In the genomic region with DNA sequence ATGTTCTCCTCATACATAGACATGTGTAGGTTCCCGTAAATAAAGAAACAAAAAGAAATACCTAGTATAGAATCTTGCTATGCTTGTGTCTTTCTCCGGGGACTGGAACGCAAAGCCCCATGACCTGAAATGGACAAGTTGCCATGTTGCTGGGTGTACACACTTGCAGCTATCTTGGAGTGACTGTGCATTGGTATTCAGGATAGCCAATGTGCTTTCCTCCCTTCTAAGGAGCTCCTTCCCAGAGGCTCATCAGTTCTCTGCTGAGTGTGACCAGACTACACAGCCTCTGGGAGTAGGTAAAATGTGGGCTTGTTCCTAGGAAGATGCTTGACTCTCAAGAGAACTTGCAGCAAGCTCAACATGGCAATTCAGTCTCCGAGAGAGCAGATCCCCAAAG, we compare ENCODE assay signal across 20 mouse cellular contexts.
A peak's percentile ranks its signal among the peaks of the same experiment; 100 is the strongest.
DNase-seq lines count a peak whose midpoint lies in the region; ATAC-seq and TF ChIP-seq lines count a peak whose summit lies in the region.
"Had no signal": no experiment of that assay in that cellular context is flagged by ENCODE, and none has a peak within 500 bp of the region (broad histone marks: within the 10 kb centered on the region; RNA-seq: fewer than 3 reads in every experiment).

No protein-coding gene starts in this region.

- no peak for TF ChIP-seq CTCF in forebrain, postnatal 0 days (IDR thresholded peaks at IDR 0.05; ENCODE audit: low read depth)
- TF ChIP-seq CTCF in left cerebral cortex, adult 2 months (IDR thresholded peaks at IDR 0.05) = no peak

- no peak overlapping the region for H3K4me2 ChIP-seq in forebrain, postnatal 0 days (ENCODE audit: low read depth)
- 0 out of 2 replicates have a peak overlapping the region, but pooled peaks have one; percentile 22 for H3K4me2 ChIP-seq in liver, embryonic 16.5 days (ENCODE audit: low read depth, low read length)
- H3K4me2 ChIP-seq: embryonic facial prominence, embryonic 12.5 days; hindbrain, embryonic 12.5 days had no signal

- WGBS in forebrain, embryonic 10.5 days = 94% methylated on average over 4 of the region's 4 CpGs
- 95% methylated on average over 4 of the region's 4 CpGs for WGBS in forebrain, postnatal 0 days
- 84% methylated on average over 4 of the region's 4 CpGs for WGBS in liver, embryonic 16.5 days (ENCODE audit: insufficient replicate concordance)

- no peak overlapping the region for H3K4me3 ChIP-seq in forebrain, embryonic 10.5 days
- no peak overlapping the region for H3K4me3 ChIP-seq in forebrain, postnatal 0 days (ENCODE audit: low read depth, low read length)
- no peak overlapping the region for H3K4me3 ChIP-seq in left cerebral cortex, adult 2 months
- H3K4me3 ChIP-seq in liver, embryonic 16.5 days (ENCODE audit: low read depth, low read length) = no peak overlapping the region
- H3K4me3 ChIP-seq: embryonic facial prominence, embryonic 12.5 days; hindbrain, embryonic 12.5 days had no signal

- H3K9ac ChIP-seq in forebrain, postnatal 0 days = no peak overlapping the region
- H3K9ac ChIP-seq in liver, embryonic 16.5 days (ENCODE audit: low read depth, low read length) = no peak overlapping the region; the same call in 1 of the 2 replicates
- H3K9ac ChIP-seq: embryonic facial prominence, embryonic 12.5 days; hindbrain, embryonic 12.5 days had no signal

- no peaks in the 10 kb centered on the region for H3K9me3 ChIP-seq in forebrain, embryonic 10.5 days
- no peaks in the 10 kb centered on the region for H3K9me3 ChIP-seq in forebrain, postnatal 0 days (ENCODE audit: low read length)
- no peaks in the 10 kb centered on the region for H3K9me3 ChIP-seq in liver, embryonic 16.5 days (replicated peaks; ENCODE audit: control insufficient read depth, low read length)
- H3K9me3 ChIP-seq: embryonic facial prominence, embryonic 12.5 days; hindbrain, embryonic 12.5 days had no signal

- H3K27ac ChIP-seq in forebrain, embryonic 10.5 days = peak overlapping the region; percentile 6; the same call in 1 of the 2 replicates
- no peak overlapping the region for H3K27ac ChIP-seq in forebrain, postnatal 0 days (ENCODE audit: low read depth, low read length)
- peak overlapping the region; percentile 55; the same call in 1 of the 2 replicates for H3K27ac ChIP-seq in left cerebral cortex, adult 2 months
- peak overlapping the region; percentile 78 for H3K27ac ChIP-seq in liver, embryonic 16.5 days (ENCODE audit: low read length)
- H3K27ac ChIP-seq: embryonic facial prominence, embryonic 12.5 days; hindbrain, embryonic 12.5 days had no signal

- H3K4me1 ChIP-seq in forebrain, embryonic 10.5 days = peaks cover 11% of the 10 kb centered on the region; the same call in 1 of the 2 replicates
- H3K4me1 ChIP-seq in forebrain, postnatal 0 days (ENCODE audit: insufficient read depth) = no peaks in the 10 kb centered on the region
- peaks cover 32% of the 10 kb centered on the region for H3K4me1 ChIP-seq in liver, embryonic 16.5 days (ENCODE audit: control insufficient read depth, low read depth, low read length)

- intact Hi-C loops in left cerebral cortex, adult 2 months (cut with DNase I) = no loop called here
- intact Hi-C loops in left cerebral cortex, postnatal 10 days (cut with DNase I) = no loop called here

- no peaks in the 10 kb centered on the region for H3K27me3 ChIP-seq in forebrain, embryonic 10.5 days (ENCODE audit: poor library complexity, severe bottlenecking)
- no peaks in the 10 kb centered on the region for H3K27me3 ChIP-seq in forebrain, postnatal 0 days (ENCODE audit: insufficient read depth, low read length)
- no peaks in the 10 kb centered on the region for H3K27me3 ChIP-seq in liver, embryonic 16.5 days (ENCODE audit: control insufficient read depth, insufficient read depth, low read depth, low read length)
- H3K27me3 ChIP-seq: embryonic facial prominence, embryonic 12.5 days; hindbrain, embryonic 12.5 days had no signal

- ATAC-seq in forebrain, postnatal 0 days = no peak
- ATAC-seq in erythroblast, adult 5-6 weeks (replicated peaks; ENCODE audit: low FRiP score, poor library complexity, severe bottlenecking) = 0 out of 2 replicates have a peak, but pooled peaks have one; percentile 30
- peak; percentile 36; the same call in 1 of the 2 replicates for ATAC-seq in liver, embryonic 16.5 days (ENCODE audit: low read depth)
- ATAC-seq: forebrain, embryonic 16.5 days; inflammation-experienced regulatory T-cells, adult 6 months had no signal

- DNase-seq in forebrain, embryonic 10.5 days (ENCODE audit: extremely low spot score, low spot score) = no peak
- DNase-seq in forebrain, postnatal 0 days = no peak
- no peak for DNase-seq in left cerebral cortex, adult 2 months (ENCODE audit: extremely low spot score in 1 of 2, low spot score in 2 of 2)
- no peak for DNase-seq in left cerebral cortex, postnatal 10 days (ENCODE audit: extremely low spot score in 1 of 2, low spot score in 2 of 2)
- no peak for DNase-seq in cerebellum, postnatal 25 days
- no peak for DNase-seq in yolk sac, embryonic 10.5 days (ENCODE audit: low spot score)
- DNase-seq: adrenal gland, adult 2 months; cerebellum, adult 9-10 months; kidney, adult 2 months; kidney, postnatal 10 days; left cerebral cortex, postnatal 4 days; lung, adult 18-20 months; right cerebral cortex, postnatal 14 days; spleen, adult 18-20 months had no signal

- H3K36me3 ChIP-seq in forebrain, embryonic 10.5 days (replicated peaks) = no peaks in the 10 kb centered on the region
- H3K36me3 ChIP-seq in forebrain, postnatal 0 days (ENCODE audit: insufficient read depth) = no peaks in the 10 kb centered on the region
- H3K36me3 ChIP-seq in liver, embryonic 16.5 days (ENCODE audit: control insufficient read depth, insufficient read depth) = no peaks in the 10 kb centered on the region
- H3K36me3 ChIP-seq: embryonic facial prominence, embryonic 12.5 days; hindbrain, embryonic 12.5 days had no signal
